Mouse (Mus musculus): Measurements from ENCODE around the gene Acaca.

GRCm38 (mm10) chr11:84305474-84305873, 176.0 kb downstream of the Acaca start:
- no peak for TF ChIP-seq POLR2A (IDR thresholded peaks at IDR 0.05; ENCODE audit: borderline replicate concordance, extremely low read depth, low read depth, low read length)
- no peak for TF ChIP-seq CTCF (IDR thresholded peaks at IDR 0.05; ENCODE audit: insufficient read depth, low read length)
